Mouse (Mus musculus) CH12F3 (cell line): ENCODE results near the gene Slc26a8.

Source experiments
- in situ Hi-C: fragments of 300-500 bp; cut with MboI; formaldehyde crosslinking; loops from 2 replicates; pipeline ENCODE4 v1.14.3; 2020; ENCODE audit warnings: low sequenced_read_pairs

The Slc26a8 gene

GRCm38 (mm10) chr17:28699789-28700188 is 9.8 kb upstream of the Slc26a8 start:
- in situ Hi-C loops = no loop called here

GRCm38 (mm10) chr17:28698672-28699071 is 8.6 kb upstream of the Slc26a8 start:
- in situ Hi-C loops = no loop called here

- in situ Hi-C loops = no loop called here
Observed at GRCm38 (mm10) chr17:28698245-28698644, 8.2 kb upstream of the Slc26a8 start.

- in situ Hi-C loops = no loop called here
Observed at GRCm38 (mm10) chr17:28697290-28698195, 7.5 kb upstream of the Slc26a8 start.

- in situ Hi-C loops = no loop called here
Observed at GRCm38 (mm10) chr17:28696641-28697040, 6.6 kb upstream of the Slc26a8 start.

GRCm38 (mm10) chr17:28694832-28695231 is 4.8 kb upstream of the Slc26a8 start:
- in situ Hi-C loops = no loop called here

GRCm38 (mm10) chr17:28694078-28694477 is 4.0 kb upstream of the Slc26a8 start:
- in situ Hi-C loops = no loop called here

GRCm38 (mm10) chr17:28693086-28693485 is 3.1 kb upstream of the Slc26a8 start:
- in situ Hi-C loops = no loop called here

- in situ Hi-C loops = no loop called here
Observed at GRCm38 (mm10) chr17:28692341-28692710, 2.3 kb upstream of the Slc26a8 start.

GRCm38 (mm10) chr17:28691687-28692340 is 1.8 kb upstream of the Slc26a8 start:
- in situ Hi-C loops = no loop called here

- in situ Hi-C loops = no loop called here
Observed at GRCm38 (mm10) chr17:28690776-28691686, 998 bp upstream of the Slc26a8 start, which contains the start of gene Mapk14. Gene Mapk14 (plus strand): TSS chr17:28691329.

- in situ Hi-C loops = no loop called here
Observed at GRCm38 (mm10) chr17:28687354-28687753, 2.7 kb downstream of the Slc26a8 start.

GRCm38 (mm10) chr17:28684631-28685030 is 5.4 kb downstream of the Slc26a8 start:
- in situ Hi-C loops = no loop called here

GRCm38 (mm10) chr17:28683601-28684000 is 6.4 kb downstream of the Slc26a8 start:
- in situ Hi-C loops = no loop called here

GRCm38 (mm10) chr17:28682311-28683084 is 7.5 kb downstream of the Slc26a8 start:
- in situ Hi-C loops = no loop called here

GRCm38 (mm10) chr17:28659564-28659963 is 30.5 kb downstream of the Slc26a8 start:
- in situ Hi-C loops = no loop called here

GRCm38 (mm10) chr17:28657936-28658335 is 32.1 kb downstream of the Slc26a8 start:
- in situ Hi-C loops = no loop called here

- in situ Hi-C loops = no loop called here
Observed at GRCm38 (mm10) chr17:28650268-28650667, 39.8 kb downstream of the Slc26a8 start.

GRCm38 (mm10) chr17:28648607-28649370 is 41.2 kb downstream of the Slc26a8 start:
- in situ Hi-C loops = no loop called here

- in situ Hi-C loops = no loop called here
Observed at GRCm38 (mm10) chr17:28646221-28646620, 43.8 kb downstream of the Slc26a8 start.
